Mouse (Mus musculus): ENCODE measurements at regions not wholly inside any gene's neighbourhood (a gene's known extent, or its start where the extent isn't known, plus 50 kb on each side); places are given as distances from the start of the nearest gene placed in this dataset.
A peak's percentile ranks its signal among the peaks of the same experiment; 100 is the strongest.

GRCm38 (mm10) chr14:47826545-47826944 is 178.3 kb downstream of the Ktn1 start:
- 87% methylated on average over 4 of the region's 4 CpGs for WGBS
- no peak overlapping the region for H3K4me3 ChIP-seq
- H3K36me3 ChIP-seq = no peaks in the 10 kb centered on the region
- no peaks in the 10 kb centered on the region for H3K4me1 ChIP-seq
- H3K27me3 ChIP-seq (ENCODE audit: low read depth, poor library complexity, severe bottlenecking) = no peaks in the 10 kb centered on the region
- DNase-seq (ENCODE audit: low spot score) = no peak
- no peaks in the 10 kb centered on the region for H3K9me3 ChIP-seq (replicated peaks)
- no peak overlapping the region for H3K27ac ChIP-seq (replicated peaks)

GRCm38 (mm10) chr14:47827623-47828022 is 179.4 kb downstream of the Ktn1 start:
- 94% methylated on average over 2 of the region's 2 CpGs for WGBS
- H3K4me1 ChIP-seq = no peaks in the 10 kb centered on the region
- DNase-seq (ENCODE audit: low spot score) = no peak
- no peaks in the 10 kb centered on the region for H3K36me3 ChIP-seq
- no peaks in the 10 kb centered on the region for H3K27me3 ChIP-seq (ENCODE audit: low read depth, poor library complexity, severe bottlenecking)
- no peak overlapping the region for H3K27ac ChIP-seq (replicated peaks)
- no peak overlapping the region for H3K4me3 ChIP-seq
- H3K9me3 ChIP-seq (replicated peaks) = no peaks in the 10 kb centered on the region

- Histone ChIP-seq H3K27me3 (ENCODE audit: low read depth, poor library complexity, severe bottlenecking) (no peaks in the 10 kb centered on the region), H3K36me3 (no peaks in the 10 kb centered on the region), H3K4me1 (no peaks in the 10 kb centered on the region), H3K4me3 (no peak overlapping the region), H3K9me3 (replicated peaks) (no peaks in the 10 kb centered on the region), H3K27ac (replicated peaks) (no peak overlapping the region)
- DNase-seq (ENCODE audit: low spot score) = no peak
- 89% methylated on average over 10 of the region's 10 CpGs for WGBS
Observed at GRCm38 (mm10) chr14:47833696-47834095, 185.4 kb downstream of the Ktn1 start.

GRCm38 (mm10) chr14:47835408-47835807 is 187.2 kb downstream of the Ktn1 start:
- Histone ChIP-seq H3K36me3 (no peaks in the 10 kb centered on the region), H3K4me1 (peaks cover 10% of the 10 kb centered on the region), H3K27ac (replicated peaks) (no peak overlapping the region), H3K9me3 (replicated peaks) (no peaks in the 10 kb centered on the region), H3K4me3 (no peak overlapping the region), H3K27me3 (ENCODE audit: low read depth, poor library complexity, severe bottlenecking) (no peaks in the 10 kb centered on the region)
- DNase-seq (ENCODE audit: low spot score) = no peak
- 75% methylated on average over 4 of the region's 4 CpGs for WGBS

- Histone ChIP-seq H3K4me3 (no peak overlapping the region), H3K9me3 (replicated peaks) (no peaks in the 10 kb centered on the region), H3K27me3 (ENCODE audit: low read depth, poor library complexity, severe bottlenecking) (no peaks in the 10 kb centered on the region), H3K4me1 (peaks cover 10% of the 10 kb centered on the region), H3K27ac (replicated peaks) (peak overlapping the region; percentile 63; the same call in 1 of the 2 replicates), H3K36me3 (no peaks in the 10 kb centered on the region)
- DNase-seq (ENCODE audit: low spot score) = no peak
- WGBS = 57% methylated on average over 6 of the region's 6 CpGs
Observed at GRCm38 (mm10) chr14:47839493-47840215, 191.4 kb downstream of the Ktn1 start.

GRCm38 (mm10) chr14:47844366-47844765 is 196.1 kb downstream of the Ktn1 start:
- H3K27me3 ChIP-seq (ENCODE audit: low read depth, poor library complexity, severe bottlenecking) = no peaks in the 10 kb centered on the region
- H3K27ac ChIP-seq (replicated peaks) = no peak overlapping the region
- 94% methylated on average over 1 of the region's 1 CpGs for WGBS
- H3K9me3 ChIP-seq (replicated peaks) = no peaks in the 10 kb centered on the region
- DNase-seq (ENCODE audit: low spot score) = no peak
- peaks cover 7% of the 10 kb centered on the region for H3K4me1 ChIP-seq
- H3K36me3 ChIP-seq = no peaks in the 10 kb centered on the region
- H3K4me3 ChIP-seq = no peak overlapping the region

- H3K27me3 ChIP-seq (ENCODE audit: low read depth, poor library complexity, severe bottlenecking) = no peaks in the 10 kb centered on the region
- no peak for DNase-seq (ENCODE audit: low spot score)
- 93% methylated on average over 4 of the region's 4 CpGs for WGBS
- H3K4me1 ChIP-seq = no peaks in the 10 kb centered on the region
- no peaks in the 10 kb centered on the region for H3K36me3 ChIP-seq
- no peak overlapping the region for H3K27ac ChIP-seq (replicated peaks)
- H3K9me3 ChIP-seq (replicated peaks) = no peaks in the 10 kb centered on the region
- H3K4me3 ChIP-seq = no peak overlapping the region
Observed at GRCm38 (mm10) chr14:47848861-47849260, 200.6 kb downstream of the Ktn1 start.

- H3K9me3 ChIP-seq (replicated peaks) = no peaks in the 10 kb centered on the region
- H3K27ac ChIP-seq (replicated peaks) = no peak overlapping the region
- DNase-seq (ENCODE audit: low spot score) = no peak
- no peaks in the 10 kb centered on the region for H3K36me3 ChIP-seq
- peaks cover 10% of the 10 kb centered on the region for H3K4me1 ChIP-seq
- no peak overlapping the region for H3K4me3 ChIP-seq
- 57% methylated on average over 7 of the region's 7 CpGs for whole genome bisulfite sequencing
- no peaks in the 10 kb centered on the region for H3K27me3 ChIP-seq (ENCODE audit: low read depth, poor library complexity, severe bottlenecking)
Observed at GRCm38 (mm10) chr14:47856280-47856765, 208.1 kb downstream of the Ktn1 start.

- H3K4me1 ChIP-seq = peaks cover 10% of the 10 kb centered on the region
- no peak for DNase-seq (ENCODE audit: low spot score)
- H3K36me3 ChIP-seq = no peaks in the 10 kb centered on the region
- no peak overlapping the region for H3K27ac ChIP-seq (replicated peaks)
- no peaks in the 10 kb centered on the region for H3K9me3 ChIP-seq (replicated peaks)
- H3K27me3 ChIP-seq (ENCODE audit: low read depth, poor library complexity, severe bottlenecking) = no peaks in the 10 kb centered on the region
- no peak overlapping the region for H3K4me3 ChIP-seq
- WGBS = 78% methylated on average over 4 of the region's 4 CpGs
Observed at GRCm38 (mm10) chr14:47857271-47857670, 209.0 kb downstream of the Ktn1 start.

GRCm38 (mm10) chr14:47857731-47858556 is 209.7 kb downstream of the Ktn1 start:
- no peak overlapping the region for H3K4me3 ChIP-seq
- peaks cover 10% of the 10 kb centered on the region for H3K4me1 ChIP-seq
- DNase-seq (ENCODE audit: low spot score) = no peak
- WGBS = 81% methylated on average over 16 of the region's 16 CpGs
- no peaks in the 10 kb centered on the region for H3K9me3 ChIP-seq (replicated peaks)
- H3K36me3 ChIP-seq = no peaks in the 10 kb centered on the region
- no peaks in the 10 kb centered on the region for H3K27me3 ChIP-seq (ENCODE audit: low read depth, poor library complexity, severe bottlenecking)
- H3K27ac ChIP-seq (replicated peaks) = no peak overlapping the region

- DNase-seq (ENCODE audit: low spot score) = no peak
- Histone ChIP-seq H3K27ac (replicated peaks) (no peak overlapping the region), H3K36me3 (no peaks in the 10 kb centered on the region), H3K4me1 (no peaks in the 10 kb centered on the region), H3K27me3 (ENCODE audit: low read depth, poor library complexity, severe bottlenecking) (no peaks in the 10 kb centered on the region), H3K9me3 (replicated peaks) (no peaks in the 10 kb centered on the region), H3K4me3 (no peak overlapping the region)
- WGBS = 83% methylated on average over 1 of the region's 1 CpGs
Observed at GRCm38 (mm10) chr14:47862556-47862955, 214.3 kb downstream of the Ktn1 start.

- Histone ChIP-seq H3K27me3 (ENCODE audit: low read depth, poor library complexity, severe bottlenecking) (no peaks in the 10 kb centered on the region), H3K27ac (replicated peaks) (no peak overlapping the region), H3K4me1 (no peaks in the 10 kb centered on the region), H3K36me3 (no peaks in the 10 kb centered on the region), H3K9me3 (replicated peaks) (no peaks in the 10 kb centered on the region), H3K4me3 (no peak overlapping the region)
- DNase-seq (ENCODE audit: low spot score) = no peak
- 89% methylated on average over 5 of the region's 5 CpGs for WGBS
Observed at GRCm38 (mm10) chr14:47863067-47863466, 214.8 kb downstream of the Ktn1 start.

- H3K9me3 ChIP-seq (replicated peaks) = no peaks in the 10 kb centered on the region
- no peak overlapping the region for H3K4me3 ChIP-seq
- H3K36me3 ChIP-seq = no peaks in the 10 kb centered on the region
- H3K27me3 ChIP-seq (ENCODE audit: low read depth, poor library complexity, severe bottlenecking) = no peaks in the 10 kb centered on the region
- H3K4me1 ChIP-seq = no peaks in the 10 kb centered on the region; the same call in 1 of the 2 replicates
- no peak overlapping the region for H3K27ac ChIP-seq (replicated peaks)
- DNase-seq (ENCODE audit: low spot score) = no peak
- WGBS = 92% methylated on average over 6 of the region's 6 CpGs
Observed at GRCm38 (mm10) chr14:47863701-47864100, 215.5 kb downstream of the Ktn1 start.

Measured in midbrain, embryonic 10.5 days (tissue).